Mouse (Mus musculus) brain, embryonic 14.5 days (tissue): ENCODE measurements around the gene 1700066M21Rik.

Experiments
- CTCF ChIP-seq: fragments of 200-500 bp; IDR thresholded peaks from 2 replicates; pipeline ENCODE4 v1.5.1; 2012; ENCODE audit warnings: inconsistent platforms, mild to moderate bottlenecking, moderate library complexity, borderline replicate concordance; ENCODE audit not compliant: insufficient read depth, insufficient read length; ENCODE audit errors: extremely low read depth
- POLR2A ChIP-seq: fragments of 200-500 bp; IDR thresholded peaks from 2 replicates; pipeline ENCODE4 v1.6.1; 2012; ENCODE audit warnings: mild to moderate bottlenecking, inconsistent platforms, borderline replicate concordance; ENCODE audit not compliant: poor library complexity, insufficient read depth, insufficient read length, severe bottlenecking; ENCODE audit errors: extremely low read depth

DNA sequence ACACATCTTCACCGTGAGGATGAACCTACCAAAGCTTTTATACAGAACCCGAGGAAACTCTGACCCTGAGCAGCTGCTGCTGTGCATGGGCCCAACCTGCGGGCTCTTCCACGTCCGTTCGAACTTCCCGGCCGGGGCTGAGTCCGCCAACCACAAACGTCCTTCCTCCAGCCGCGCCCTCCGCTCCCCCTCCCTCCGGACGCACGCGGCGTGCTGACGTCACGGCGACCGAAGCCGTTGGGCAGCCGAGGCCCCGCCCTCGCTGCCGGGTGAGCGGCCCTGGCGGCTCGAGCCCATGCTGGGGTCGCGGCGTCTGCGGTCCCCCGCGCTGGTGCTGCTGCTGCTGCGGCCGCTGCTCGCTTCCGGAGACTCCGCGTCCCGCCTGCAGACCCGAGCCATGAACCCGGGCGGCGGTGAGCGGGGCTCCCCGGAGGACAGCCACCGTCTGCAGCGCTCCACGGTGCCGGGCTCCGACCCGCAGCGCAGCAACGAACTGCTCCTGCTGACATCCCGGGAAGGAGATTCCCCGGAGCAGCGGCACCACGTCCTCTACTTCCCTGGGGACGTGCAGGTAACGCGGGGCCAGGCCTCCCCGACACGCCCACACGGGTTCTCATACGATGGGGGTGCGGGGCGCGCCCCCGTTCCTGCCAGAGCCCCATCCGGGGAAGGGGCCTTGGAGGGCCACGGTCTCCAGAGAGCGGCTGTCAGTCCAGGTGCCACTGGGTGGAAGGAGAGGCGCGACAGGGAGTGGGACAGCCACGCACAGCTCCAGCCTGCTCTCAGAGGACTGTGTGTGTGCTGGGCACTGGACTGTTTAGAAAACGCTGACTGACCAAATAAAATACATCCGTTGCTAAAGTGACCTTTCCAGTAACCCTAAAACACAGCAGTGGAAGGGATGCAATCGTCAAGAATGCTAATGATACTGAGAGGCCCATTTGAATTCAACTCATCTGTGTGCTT lies at the start of gene 1700066M21Rik:
- TF ChIP-seq CTCF (no peak), POLR2A (peak; percentile 99)
